Mouse (Mus musculus): ENCODE data around the gene Ccdc189. TPM values are rescaled to one million over a fixed set of nuclear protein-coding genes. Genes with fewer than 3 reads are reported as not detected.
A peak's percentile ranks its signal among the peaks of the same experiment; 100 is the strongest.

Gene Ccdc189
- polyA plus RNA-seq, 1 experiment from 2014 or later: 23.6 TPM

DNA sequence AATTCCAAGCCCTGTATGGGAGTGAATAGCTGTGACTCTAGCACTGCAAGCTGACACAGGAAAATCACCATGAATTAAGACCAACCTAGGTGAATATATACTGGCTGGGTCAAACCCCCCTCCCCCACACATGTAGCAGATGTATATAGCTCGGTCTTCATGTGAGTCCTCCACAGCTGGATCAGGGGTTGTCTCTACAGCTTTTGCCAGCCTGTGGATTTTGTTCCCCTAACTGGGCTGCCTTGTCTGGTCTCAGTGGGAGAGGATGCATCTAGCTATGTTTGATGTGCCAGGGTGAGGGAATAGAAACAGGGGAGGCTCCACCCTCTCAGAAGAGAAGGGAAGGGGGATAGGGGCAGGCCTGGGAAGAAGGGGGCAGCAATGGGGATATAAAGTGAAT, 27.9 kb upstream of the Ccdc189 start:
- Histone ChIP-seq H3K36me3 (ENCODE audit: control insufficient read depth, insufficient read depth, low read length) (peaks cover 16% of the 10 kb centered on the region), H3K9ac (ENCODE audit: low read length) (no peak overlapping the region), H3K9me3 (ENCODE audit: control insufficient read depth, low read length) (peaks cover 8% of the 10 kb centered on the region), H3K4me2 (ENCODE audit: low read depth, low read length) (no peak overlapping the region), H3K4me1 (replicated peaks; ENCODE audit: control insufficient read depth, insufficient read depth, low read length) (peaks cover 15% of the 10 kb centered on the region), H3K27me3 (ENCODE audit: control insufficient read depth, insufficient read depth, low read depth, low read length) (no peaks in the 10 kb centered on the region), H3K4me3 (ENCODE audit: low read length) (no peak overlapping the region), H3K27ac (ENCODE audit: low read length) (no peak overlapping the region)
- no peak for ATAC-seq (ENCODE audit: low read depth)
- 56% methylated on average over 1 of the region's 1 CpGs for WGBS

DNA sequence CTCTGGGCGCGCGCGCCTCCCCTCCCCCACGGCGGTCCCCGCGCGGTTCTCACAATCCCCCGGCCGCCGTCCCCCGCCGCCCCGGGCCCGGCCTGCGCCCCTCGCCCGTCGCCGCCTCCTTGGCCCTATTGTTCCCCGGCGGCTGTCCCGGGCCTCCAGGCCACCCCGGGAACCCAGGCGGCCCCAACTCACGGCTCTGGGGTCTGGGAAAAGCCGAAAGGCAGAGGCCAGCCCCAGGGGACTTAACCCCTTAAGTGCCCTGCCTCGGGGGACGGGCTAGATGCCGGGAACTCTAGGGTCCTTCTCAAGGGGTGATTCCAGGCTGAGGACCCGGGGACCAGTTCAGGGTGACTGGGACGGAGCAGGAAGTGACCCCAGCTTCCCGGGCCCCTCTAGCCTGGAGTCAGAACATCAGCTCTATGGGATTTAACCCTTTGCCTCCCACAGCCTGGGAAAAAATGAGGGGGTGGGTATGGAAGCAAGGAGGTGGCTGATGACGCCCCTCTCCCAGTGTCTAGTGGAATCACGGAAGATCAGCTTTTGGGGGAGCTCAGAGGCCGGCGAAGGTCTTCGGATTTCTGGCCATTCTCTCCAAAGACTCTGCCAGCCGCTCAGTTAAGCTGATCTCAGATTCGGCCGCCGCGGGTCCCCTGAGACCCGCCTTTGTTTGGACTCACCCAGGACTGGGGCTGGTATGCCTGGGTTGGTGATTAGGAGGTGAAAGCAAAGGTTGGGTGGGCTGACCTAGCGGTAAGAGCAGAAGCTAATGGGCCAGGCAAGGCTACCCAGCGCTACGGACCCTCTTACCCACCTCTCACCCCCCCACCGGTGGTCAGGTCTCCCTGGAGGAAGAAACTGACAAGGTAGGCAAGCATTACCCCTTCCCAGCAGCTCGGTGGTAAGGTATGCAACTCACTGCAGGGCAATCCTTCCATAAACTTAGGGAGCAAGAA, 26.8 kb upstream of the Ccdc189 start, which contains the start of gene Zfp629:
Gene Zfp629 (minus strand): TSS at position 907 of the 953 bp plus-strand sequence.
- ATAC-seq (ENCODE audit: low read depth): peak; percentile 94
- 1% methylated on average over 44 of the region's 50 CpGs for WGBS
- Histone ChIP-seq H3K9ac (ENCODE audit: low read length) (peak within 1 kb of the TSS; percentile 99), H3K4me1 (replicated peaks; ENCODE audit: control insufficient read depth, insufficient read depth, low read length) (peaks cover 15% of the 10 kb centered on the region), H3K9me3 (ENCODE audit: control insufficient read depth, low read length) (peaks cover 10% of the 10 kb centered on the region), H3K4me3 (ENCODE audit: low read length) (peak within 1 kb of the TSS; percentile 100), H3K27ac (ENCODE audit: low read length) (peak within 1 kb of the TSS; percentile 88), H3K4me2 (ENCODE audit: low read depth, low read length) (peak within 1 kb of the TSS; percentile 89), H3K27me3 (ENCODE audit: control insufficient read depth, insufficient read depth, low read depth, low read length) (no peaks in the 10 kb centered on the region), H3K36me3 (ENCODE audit: control insufficient read depth, insufficient read depth, low read length) (peaks cover 28% of the 10 kb centered on the region)

DNA sequence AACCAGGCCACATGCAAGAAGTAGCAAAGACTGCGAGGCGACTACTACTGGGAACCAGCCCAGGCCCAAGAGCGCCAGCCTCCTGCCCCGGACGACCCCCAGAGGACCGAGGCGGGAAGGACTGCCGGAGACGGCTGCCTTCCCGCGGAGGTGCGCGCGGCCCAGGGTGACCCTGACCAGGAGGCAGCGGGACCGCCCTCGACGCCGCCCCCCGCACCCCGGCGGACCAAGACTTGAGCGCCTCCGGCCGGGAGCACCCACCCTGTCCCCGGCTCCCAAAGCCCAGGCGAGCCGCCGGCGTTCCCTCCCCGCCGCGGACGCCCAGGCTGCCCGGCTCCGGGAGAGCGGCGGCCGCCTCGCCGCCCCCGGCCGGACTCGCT, 26.1 kb upstream of the Ccdc189 start:
- Histone ChIP-seq H3K36me3 (ENCODE audit: control insufficient read depth, insufficient read depth, low read length) (peaks cover 33% of the 10 kb centered on the region), H3K4me2 (ENCODE audit: low read depth, low read length) (peak overlapping the region; percentile 89), H3K4me1 (replicated peaks; ENCODE audit: control insufficient read depth, insufficient read depth, low read length) (peaks cover 15% of the 10 kb centered on the region), H3K27ac (ENCODE audit: low read length) (peak overlapping the region; percentile 88), H3K9ac (ENCODE audit: low read length) (peak overlapping the region; percentile 99), H3K27me3 (ENCODE audit: control insufficient read depth, insufficient read depth, low read depth, low read length) (no peaks in the 10 kb centered on the region), H3K4me3 (ENCODE audit: low read length) (peak overlapping the region; percentile 100), H3K9me3 (ENCODE audit: control insufficient read depth, low read length) (peaks cover 10% of the 10 kb centered on the region)
- peak; percentile 66 for ATAC-seq (ENCODE audit: low read depth)
- WGBS: 0% methylated on average over 32 of the region's 44 CpGs

DNA sequence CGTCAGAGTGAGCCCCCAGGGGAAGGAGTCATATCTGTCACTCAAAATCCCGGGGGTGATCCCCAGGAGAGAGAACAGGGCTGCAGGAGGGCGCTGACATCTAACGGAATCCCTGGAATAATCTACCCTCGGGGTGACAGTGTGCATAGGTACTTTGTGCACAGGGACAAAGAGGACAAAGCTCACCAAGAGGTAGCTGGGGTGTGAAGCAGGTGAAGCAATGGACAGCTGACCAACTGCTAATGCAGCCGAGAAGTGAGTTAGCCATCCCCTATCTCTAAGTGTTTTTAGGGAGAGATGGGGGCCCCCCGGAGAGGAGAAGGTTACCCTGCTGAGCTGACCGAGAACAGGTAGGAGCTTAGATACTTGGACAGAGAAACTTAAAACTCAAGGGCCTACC, 25.7 kb upstream of the Ccdc189 start:
- WGBS: 16% methylated on average over 8 of the region's 8 CpGs
- peaks cover 33% of the 10 kb centered on the region for H3K36me3 ChIP-seq (ENCODE audit: control insufficient read depth, insufficient read depth, low read length)

DNA sequence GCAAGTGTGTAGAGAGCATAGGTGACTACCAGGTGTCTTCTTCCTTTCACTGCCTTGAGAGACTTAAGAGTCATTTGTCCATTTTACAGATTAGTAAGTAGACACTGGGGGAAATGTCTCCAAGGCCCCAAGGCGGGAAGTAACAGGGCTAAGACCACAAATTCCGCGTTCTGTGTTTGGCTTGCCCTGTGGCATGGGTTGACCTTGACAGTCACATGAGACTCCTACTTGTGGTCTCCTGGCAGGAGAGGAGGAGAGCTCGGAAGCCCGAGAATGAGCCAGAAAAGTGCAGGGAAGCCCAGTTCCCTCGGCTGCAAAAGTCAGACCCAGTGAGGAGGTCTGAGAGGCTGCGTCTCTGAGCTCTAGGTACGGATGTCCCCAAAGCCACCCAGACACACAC, 25.1 kb upstream of the Ccdc189 start:
- Histone ChIP-seq H3K9me3 (ENCODE audit: control insufficient read depth, low read length) (peaks cover 10% of the 10 kb centered on the region), H3K27me3 (ENCODE audit: control insufficient read depth, insufficient read depth, low read depth, low read length) (no peaks in the 10 kb centered on the region), H3K27ac (ENCODE audit: low read length) (no peak overlapping the region), H3K36me3 (ENCODE audit: control insufficient read depth, insufficient read depth, low read length) (peaks cover 35% of the 10 kb centered on the region), H3K4me2 (ENCODE audit: low read depth, low read length) (peak overlapping the region; percentile 89), H3K4me1 (replicated peaks; ENCODE audit: control insufficient read depth, insufficient read depth, low read length) (peaks cover 15% of the 10 kb centered on the region), H3K4me3 (ENCODE audit: low read length) (no peak overlapping the region), H3K9ac (ENCODE audit: low read length) (peak overlapping the region; percentile 99)
- no peak for ATAC-seq (ENCODE audit: low read depth)
- 74% methylated on average over 8 of the region's 8 CpGs for WGBS

More for the DNA sequence above, 25.7 kb upstream of the Ccdc189 start:
- peak overlapping the region; percentile 88; the same call in 1 of the 2 replicates for H3K27ac ChIP-seq (ENCODE audit: low read length)
- H3K4me1 ChIP-seq (replicated peaks; ENCODE audit: control insufficient read depth, insufficient read depth, low read length): peaks cover 15% of the 10 kb centered on the region
- H3K4me2 ChIP-seq (ENCODE audit: low read depth, low read length): peak overlapping the region; percentile 89
- peak overlapping the region; percentile 99 for H3K9ac ChIP-seq (ENCODE audit: low read length)
- H3K27me3 ChIP-seq (ENCODE audit: control insufficient read depth, insufficient read depth, low read depth, low read length): no peaks in the 10 kb centered on the region
- ATAC-seq (ENCODE audit: low read depth): no peak
- H3K9me3 ChIP-seq (ENCODE audit: control insufficient read depth, low read length): peaks cover 10% of the 10 kb centered on the region
- peak overlapping the region; percentile 100 for H3K4me3 ChIP-seq (ENCODE audit: low read length)

DNA sequence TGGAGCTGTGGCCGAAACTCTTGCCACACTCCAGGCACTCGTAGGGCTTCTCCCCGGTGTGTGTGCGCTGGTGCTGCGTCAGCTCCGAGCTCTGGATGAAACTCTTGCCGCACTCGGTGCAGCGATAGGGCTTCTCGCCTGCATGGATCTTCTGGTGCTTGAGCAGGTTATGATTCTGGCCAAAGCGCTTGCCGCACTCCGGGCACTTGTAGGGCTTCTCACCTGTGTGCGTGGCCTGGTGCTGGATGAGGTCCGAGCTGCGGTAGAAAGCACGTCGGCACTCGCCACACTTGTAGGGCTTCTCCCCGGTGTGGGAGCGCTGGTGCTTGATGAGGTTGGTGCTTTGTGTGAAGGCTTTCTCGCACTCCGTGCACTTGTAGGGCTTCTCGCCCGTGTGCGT, 23.2 kb upstream of the Ccdc189 start:
- ATAC-seq (ENCODE audit: low read depth): no peak
- 95% methylated on average over 26 of the region's 26 CpGs for WGBS
- H3K36me3 ChIP-seq (ENCODE audit: control insufficient read depth, insufficient read depth, low read length): peaks cover 38% of the 10 kb centered on the region

DNA sequence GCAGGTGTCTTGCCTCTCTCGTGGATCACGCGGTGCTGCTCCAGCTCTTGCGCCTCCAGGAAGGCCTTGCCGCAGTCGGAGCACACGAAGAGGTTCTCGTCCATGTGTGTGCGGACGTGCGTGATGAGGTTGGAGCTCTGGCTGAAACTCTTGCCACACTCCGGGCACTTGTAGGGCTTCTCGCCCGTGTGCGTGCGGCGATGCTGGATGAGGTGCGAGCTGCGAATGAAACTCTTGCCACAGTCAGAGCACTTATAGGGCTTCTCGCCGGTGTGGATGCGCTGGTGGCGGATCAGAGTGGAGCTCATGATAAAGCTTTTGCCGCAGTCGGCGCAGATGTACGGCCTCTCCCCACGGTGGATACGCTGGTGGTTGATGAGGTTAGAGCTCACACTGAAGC, 22.6 kb upstream of the Ccdc189 start:
- peaks cover 10% of the 10 kb centered on the region for H3K9me3 ChIP-seq (ENCODE audit: control insufficient read depth, low read length)
- H3K36me3 ChIP-seq (ENCODE audit: control insufficient read depth, insufficient read depth, low read length): peaks cover 38% of the 10 kb centered on the region
- no peak for ATAC-seq (ENCODE audit: low read depth)

More for the DNA sequence above, 23.2 kb upstream of the Ccdc189 start:
- H3K27me3 ChIP-seq (ENCODE audit: control insufficient read depth, insufficient read depth, low read depth, low read length): no peaks in the 10 kb centered on the region
- no peak overlapping the region for H3K27ac ChIP-seq (ENCODE audit: low read length)
- H3K4me2 ChIP-seq (ENCODE audit: low read depth, low read length): no peak overlapping the region
- H3K9ac ChIP-seq (ENCODE audit: low read length): no peak overlapping the region
- peaks cover 10% of the 10 kb centered on the region for H3K9me3 ChIP-seq (ENCODE audit: control insufficient read depth, low read length)
- H3K4me1 ChIP-seq (replicated peaks; ENCODE audit: control insufficient read depth, insufficient read depth, low read length): peaks cover 18% of the 10 kb centered on the region
- no peak overlapping the region for H3K4me3 ChIP-seq (ENCODE audit: low read length)

DNA sequence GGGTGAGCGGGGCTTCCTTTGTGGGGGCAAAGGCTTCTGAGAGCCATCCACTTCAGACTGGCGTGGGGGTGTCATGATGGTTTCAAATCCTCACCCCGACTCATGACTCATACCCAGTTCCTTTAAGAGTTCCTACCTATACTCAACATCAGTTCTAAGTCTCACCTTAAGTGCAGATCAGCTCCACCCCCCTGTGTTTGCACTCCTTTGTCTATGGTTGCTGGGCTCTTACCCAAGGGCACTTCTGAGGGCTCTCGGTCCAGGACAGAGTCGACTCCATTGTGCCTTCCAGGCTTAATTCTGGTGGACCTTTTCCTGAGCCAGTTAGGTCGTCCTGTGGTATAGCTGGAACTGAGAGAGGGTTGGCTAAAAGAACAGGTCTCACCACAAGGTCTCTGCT, 18.8 kb upstream of the Ccdc189 start:
- no peaks in the 10 kb centered on the region for H3K27me3 ChIP-seq (ENCODE audit: control insufficient read depth, insufficient read depth, low read depth, low read length)
- no peak overlapping the region for H3K27ac ChIP-seq (ENCODE audit: low read length)
- peaks cover 45% of the 10 kb centered on the region for H3K36me3 ChIP-seq (ENCODE audit: control insufficient read depth, insufficient read depth, low read length)
- peak; percentile 73 for ATAC-seq (ENCODE audit: low read depth)
- H3K9me3 ChIP-seq (ENCODE audit: control insufficient read depth, low read length): peaks cover 9% of the 10 kb centered on the region
- H3K9ac ChIP-seq (ENCODE audit: low read length): no peak overlapping the region
- no peak overlapping the region for H3K4me2 ChIP-seq (ENCODE audit: low read depth, low read length)
- WGBS: 60% methylated on average over 6 of the region's 6 CpGs
- H3K4me1 ChIP-seq (replicated peaks; ENCODE audit: control insufficient read depth, insufficient read depth, low read length): peaks cover 2% of the 10 kb centered on the region; the same call in 1 of the 2 replicates
- no peak overlapping the region for H3K4me3 ChIP-seq (ENCODE audit: low read length)

More for the DNA sequence above, 22.6 kb upstream of the Ccdc189 start:
- WGBS: 95% methylated on average over 29 of the region's 29 CpGs
- Histone ChIP-seq H3K4me2 (ENCODE audit: low read depth, low read length) (no peak overlapping the region), H3K27ac (ENCODE audit: low read length) (no peak overlapping the region), H3K27me3 (ENCODE audit: control insufficient read depth, insufficient read depth, low read depth, low read length) (no peaks in the 10 kb centered on the region), H3K4me3 (ENCODE audit: low read length) (no peak overlapping the region), H3K4me1 (replicated peaks; ENCODE audit: control insufficient read depth, insufficient read depth, low read length) (peaks cover 14% of the 10 kb centered on the region), H3K9ac (ENCODE audit: low read length) (no peak overlapping the region)

DNA sequence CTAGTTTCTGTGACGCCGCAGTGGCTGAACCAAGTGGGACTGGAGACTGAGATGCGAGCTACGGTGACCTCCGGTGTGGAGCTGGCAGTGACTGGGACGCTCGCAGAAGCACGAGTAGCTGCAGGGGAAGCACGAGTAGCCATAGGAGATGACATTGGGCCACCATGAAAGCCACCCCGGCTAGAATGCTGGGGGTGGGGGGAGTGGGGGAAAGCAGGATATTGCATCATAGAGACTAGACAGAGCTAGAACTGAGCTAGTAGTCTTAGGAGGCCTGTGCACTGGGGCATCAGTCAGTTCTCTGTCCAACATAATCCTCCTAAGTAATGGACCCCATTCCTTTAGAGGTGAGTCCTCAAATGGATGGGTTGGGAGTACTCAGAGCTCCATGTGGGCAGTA, 15.9 kb upstream of the Ccdc189 start:
- no peak overlapping the region for H3K9ac ChIP-seq (ENCODE audit: low read length)
- no peak for ATAC-seq (ENCODE audit: low read depth)
- no peak overlapping the region for H3K4me2 ChIP-seq (ENCODE audit: low read depth, low read length)
- no peaks in the 10 kb centered on the region for H3K27me3 ChIP-seq (ENCODE audit: control insufficient read depth, insufficient read depth, low read depth, low read length)
- H3K9me3 ChIP-seq (ENCODE audit: control insufficient read depth, low read length): no peaks in the 10 kb centered on the region
- H3K4me3 ChIP-seq (ENCODE audit: low read length): no peak overlapping the region
- 84% methylated on average over 10 of the region's 10 CpGs for WGBS
- no peak overlapping the region for H3K27ac ChIP-seq (ENCODE audit: low read length)
- peaks cover 35% of the 10 kb centered on the region for H3K36me3 ChIP-seq (ENCODE audit: control insufficient read depth, insufficient read depth, low read length)
- H3K4me1 ChIP-seq (replicated peaks; ENCODE audit: control insufficient read depth, insufficient read depth, low read length): peaks cover 2% of the 10 kb centered on the region; the same call in 1 of the 2 replicates
